Mouse (Mus musculus) hindbrain, postnatal 0 days (tissue): Measurements from ENCODE around the gene Sesn3. TPM values are rescaled to one million over a fixed set of nuclear protein-coding genes. Genes with fewer than 3 reads are reported as not detected.

Experiments
- ATAC-seq: fragments of 200-750 bp; cut with Nextera tagmentation; 2 replicates; pipeline ENCODE4 v1.8.0; 2017; ENCODE audit warnings: mild to moderate bottlenecking, moderate TSS enrichment, moderate library complexity
- DNase-seq: peaks from one replicate; pipeline ENCODE4 v3.0.0-alpha.2; 2015; ENCODE audit warnings: low spot score
- H3K27ac ChIP-seq: fragments of 300-500 bp; sonication (generic); 2 replicates; pipeline ENCODE4 v1.5.1; 2014; ENCODE audit warnings: mild to moderate bottlenecking
- H3K27me3 ChIP-seq: fragments of 300-500 bp; sonication (generic); 2 replicates; pipeline ENCODE4 v1.6.1; 2014; ENCODE audit warnings: low read length, mixed read lengths; ENCODE audit not compliant: insufficient read depth
- H3K36me3 ChIP-seq: fragments of 300-500 bp; sonication (generic); 2 replicates; pipeline ENCODE4 v1.6.1; 2014; ENCODE audit warnings: low read length, mixed read lengths; ENCODE audit not compliant: insufficient read depth
- H3K4me1 ChIP-seq: fragments of 300-500 bp; sonication (generic); 2 replicates; pipeline ENCODE4 v1.6.1; 2014; ENCODE audit warnings: antibody characterized with exemption, low read length, mixed read lengths; ENCODE audit not compliant: insufficient read depth
- H3K4me2 ChIP-seq: fragments of 300-500 bp; sonication (generic); 2 replicates; pipeline ENCODE4 v1.6.1; 2014; ENCODE audit warnings: low read depth, mild to moderate bottlenecking, low read length, moderate library complexity, mixed read lengths
- H3K4me3 ChIP-seq: fragments of 300-500 bp; sonication (generic); 2 replicates; pipeline ENCODE4 v1.5.1; 2014; ENCODE audit warnings: low read length
- H3K9ac ChIP-seq: fragments of 300-500 bp; sonication (generic); replicated peaks from 2 replicates; pipeline ENCODE4 v1.6.1; 2014; ENCODE audit warnings: mild to moderate bottlenecking, low read length, moderate library complexity, mixed read lengths
- H3K9me3 ChIP-seq: fragments of 300-500 bp; sonication (generic); 2 replicates; pipeline ENCODE4 v1.6.1; 2016; ENCODE audit warnings: low read length, mixed read lengths
- CTCF ChIP-seq: IDR thresholded peaks from 2 replicates; pipeline ENCODE4 v1.5.1; 2016; ENCODE audit warnings: antibody characterized with exemption, control low read depth, low read depth
- WGBS: fragments of 180-500 bp; shearing (Covaris S2); extraction: QIAGEN DNeasy Blood & Tissue Kit; methylation state at CpG from one replicate; pipeline ENCODE4 v1.1.7; 2014; 5-methylcytosine and 5-hydroxymethylcytosine counted together
- polyA plus RNA-seq: library from polyadenylated mRNA; unstranded; fragments of >200 nt; fragmentation: Nextera tagmentation; extraction: Ambion mirVana; gene quantifications from 2 replicates; pipeline ENCODE4 v1.2.1, GENCODE M21; 2015
- total RNA-seq: library from RNA; depleted of rRNA; stranded (reverse); fragments of >200 nt; gene quantifications from 2 replicates; pipeline ENCODE4 v1.2.3, GENCODE M21; 2014

Gene Sesn3
- total and polyA plus RNA-seq, 2 experiments from 2014 or later: 24.0 to 49.3 TPM

- DNase-seq (no peak), ATAC-seq (no peak)
- 70% methylated on average over 5 of the region's 5 CpGs for WGBS
- TF ChIP-seq CTCF: no peak
- Histone ChIP-seq H3K4me2 (no peak overlapping the region), H3K9ac (no peak overlapping the region), H3K27ac (no peak overlapping the region), H3K36me3 (no peaks in the 10 kb centered on the region), H3K4me1 (no peaks in the 10 kb centered on the region), H3K9me3 (no peaks in the 10 kb centered on the region), H3K4me3 (no peak overlapping the region), H3K27me3 (no peaks in the 10 kb centered on the region)
Observed at GRCm38 (mm10) chr9:14297204-14297603, 22.3 kb downstream of the Sesn3 start.

GRCm38 (mm10) chr9:14299819-14300218, 25.0 kb downstream of the Sesn3 start:
- Histone ChIP-seq H3K9me3 (no peaks in the 10 kb centered on the region), H3K27me3 (no peaks in the 10 kb centered on the region), H3K27ac (no peak overlapping the region), H3K4me2 (no peak overlapping the region), H3K9ac (no peak overlapping the region), H3K36me3 (no peaks in the 10 kb centered on the region), H3K4me3 (no peak overlapping the region), H3K4me1 (no peaks in the 10 kb centered on the region; the same call in 1 of the 2 replicates)
- ATAC-seq: no peak
- DNase-seq: no peak
- TF ChIP-seq CTCF: no peak

- H3K4me1 ChIP-seq: no peaks in the 10 kb centered on the region; the same call in 1 of the 2 replicates
- no peak for DNase-seq
- no peaks in the 10 kb centered on the region for H3K36me3 ChIP-seq
- H3K9ac ChIP-seq: no peak overlapping the region
- H3K27ac ChIP-seq: no peak overlapping the region
- H3K9me3 ChIP-seq: no peaks in the 10 kb centered on the region
- 47% methylated on average over 6 of the region's 6 CpGs for WGBS
- no peak for TF ChIP-seq CTCF
- no peaks in the 10 kb centered on the region for H3K27me3 ChIP-seq
- H3K4me3 ChIP-seq: no peak overlapping the region
- H3K4me2 ChIP-seq: no peak overlapping the region
- ATAC-seq: no peak
Observed at GRCm38 (mm10) chr9:14300795-14301194, 25.9 kb downstream of the Sesn3 start.

- whole genome bisulfite sequencing: 18% methylated on average over 9 of the region's 9 CpGs
- peak overlapping the region; percentile 11; the same call in 1 of the 2 replicates for H3K4me2 ChIP-seq
- DNase-seq: peak; percentile 53
Observed at GRCm38 (mm10) chr9:14304262-14304968, 29.5 kb downstream of the Sesn3 start.

GRCm38 (mm10) chr9:14307341-14307740, 32.5 kb downstream of the Sesn3 start:
- Histone ChIP-seq H3K4me1 (no peaks in the 10 kb centered on the region; the same call in 1 of the 2 replicates), H3K9ac (no peak overlapping the region), H3K4me2 (no peak overlapping the region), H3K27me3 (no peaks in the 10 kb centered on the region), H3K9me3 (no peaks in the 10 kb centered on the region), H3K27ac (no peak overlapping the region), H3K4me3 (no peak overlapping the region), H3K36me3 (peaks cover 13% of the 10 kb centered on the region; the same call in 1 of the 2 replicates)
- no peak for ATAC-seq
- TF ChIP-seq CTCF: no peak
- 94% methylated on average over 3 of the region's 3 CpGs for WGBS
- DNase-seq: no peak

More at GRCm38 (mm10) chr9:14304262-14304968, 29.5 kb downstream of the Sesn3 start:
- Histone ChIP-seq H3K9ac (no peak overlapping the region), H3K9me3 (no peaks in the 10 kb centered on the region), H3K36me3 (peaks cover 5% of the 10 kb centered on the region; the same call in 1 of the 2 replicates), H3K27me3 (no peaks in the 10 kb centered on the region), H3K4me1 (no peaks in the 10 kb centered on the region; the same call in 1 of the 2 replicates), H3K4me3 (no peak overlapping the region), H3K27ac (0 out of 2 replicates have a peak overlapping the region, but pooled peaks have one; percentile 26)
- ATAC-seq: peak; percentile 70
- TF ChIP-seq CTCF: no peak

- ATAC-seq (no peak), DNase-seq (no peak)
- no peak overlapping the region for H3K4me2 ChIP-seq
- H3K36me3 ChIP-seq: peaks cover 33% of the 10 kb centered on the region; the same call in 1 of the 2 replicates
- H3K27ac ChIP-seq: no peak overlapping the region
- no peak overlapping the region for H3K4me3 ChIP-seq
- 75% methylated on average over 3 of the region's 3 CpGs for WGBS
- TF ChIP-seq CTCF: no peak
- H3K9ac ChIP-seq: no peak overlapping the region
- H3K4me1 ChIP-seq: no peaks in the 10 kb centered on the region
- H3K9me3 ChIP-seq: no peaks in the 10 kb centered on the region
- H3K27me3 ChIP-seq: no peaks in the 10 kb centered on the region
Observed at GRCm38 (mm10) chr9:14313968-14314367, 39.1 kb downstream of the Sesn3 start.

GRCm38 (mm10) chr9:14314477-14314876, 39.6 kb downstream of the Sesn3 start:
- 62% methylated on average over 7 of the region's 7 CpGs for WGBS

More at GRCm38 (mm10) chr9:14314477-14314876, 39.6 kb downstream of the Sesn3 start:
- Histone ChIP-seq H3K9me3 (no peaks in the 10 kb centered on the region), H3K4me2 (no peak overlapping the region), H3K36me3 (peaks cover 31% of the 10 kb centered on the region; the same call in 1 of the 2 replicates), H3K27me3 (no peaks in the 10 kb centered on the region), H3K4me3 (no peak overlapping the region), H3K4me1 (no peaks in the 10 kb centered on the region), H3K9ac (no peak overlapping the region), H3K27ac (no peak overlapping the region)
- no peak for TF ChIP-seq CTCF
- ATAC-seq (no peak), DNase-seq (no peak)
